Mouse (Mus musculus): ENCODE data around the gene Igf2bp3. TPM values are rescaled to one million over a fixed set of nuclear protein-coding genes. Genes with fewer than 3 reads are reported as not detected.

Igf2bp3 gene
- polyA plus RNA-seq, 1 experiment from 2014 or later: 145 TPM

- Histone ChIP-seq H3K4me1 (ENCODE audit: control insufficient read depth, insufficient read depth, low read length) (no peaks in the 10 kb centered on the region), H3K4me2 (no peak overlapping the region), H3K36me3 (ENCODE audit: control insufficient read depth, insufficient read depth, low read length) (peaks cover 19% of the 10 kb centered on the region), H3K27me3 (ENCODE audit: control insufficient read depth, insufficient read depth, low read length) (no peaks in the 10 kb centered on the region), H3K27ac (ENCODE audit: low read depth, low read length) (no peak overlapping the region), H3K9ac (ENCODE audit: low read length) (no peak overlapping the region), H3K4me3 (ENCODE audit: low read depth, low read length) (no peak overlapping the region), H3K9me3 (ENCODE audit: control insufficient read depth, low read length) (no peaks in the 10 kb centered on the region)
- ATAC-seq (ENCODE audit: low FRiP score): no peak
- WGBS: 72% methylated on average over 13 of the region's 13 CpGs
- DNase-seq (ENCODE audit: low spot score, missing footprints): no peak
Measured at GRCm38 (mm10) chr6:49096933-49097461, 117.8 kb downstream of the Igf2bp3 start.

DNA sequence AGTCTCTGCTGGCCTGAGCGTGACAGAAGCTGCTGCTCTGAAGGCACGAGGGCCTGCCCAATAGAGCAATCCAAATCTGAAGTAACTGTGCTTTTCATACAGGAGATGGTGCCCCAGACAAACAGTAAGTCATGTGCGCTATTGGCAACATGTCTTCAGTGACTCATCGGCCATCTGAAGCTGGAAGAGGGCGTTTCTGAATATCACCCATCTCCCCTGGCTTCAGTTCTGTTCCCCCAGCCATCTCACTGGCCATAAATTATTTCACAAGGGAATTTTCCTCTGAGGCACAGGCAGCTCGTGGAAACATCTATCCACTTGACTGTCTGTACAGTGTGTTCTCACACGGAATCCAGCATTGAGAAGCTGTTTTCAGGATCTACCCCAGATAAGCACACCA lies 118.3 kb downstream of the Igf2bp3 start:
- no peak overlapping the region for H3K4me3 ChIP-seq (ENCODE audit: low read depth, low read length)
- peaks cover 24% of the 10 kb centered on the region for H3K36me3 ChIP-seq (ENCODE audit: control insufficient read depth, insufficient read depth, low read length)
- H3K9ac ChIP-seq (ENCODE audit: low read length): no peak overlapping the region
- H3K9me3 ChIP-seq (ENCODE audit: control insufficient read depth, low read length): no peaks in the 10 kb centered on the region
- H3K4me1 ChIP-seq (ENCODE audit: control insufficient read depth, insufficient read depth, low read length): no peaks in the 10 kb centered on the region
- DNase-seq (ENCODE audit: low spot score, missing footprints) (no peak), ATAC-seq (ENCODE audit: low FRiP score) (no peak)
- H3K4me2 ChIP-seq: no peak overlapping the region
- H3K27ac ChIP-seq (ENCODE audit: low read depth, low read length): no peak overlapping the region
- WGBS: 92% methylated on average over 7 of the region's 7 CpGs
- H3K27me3 ChIP-seq (ENCODE audit: control insufficient read depth, insufficient read depth, low read length): no peaks in the 10 kb centered on the region

DNA sequence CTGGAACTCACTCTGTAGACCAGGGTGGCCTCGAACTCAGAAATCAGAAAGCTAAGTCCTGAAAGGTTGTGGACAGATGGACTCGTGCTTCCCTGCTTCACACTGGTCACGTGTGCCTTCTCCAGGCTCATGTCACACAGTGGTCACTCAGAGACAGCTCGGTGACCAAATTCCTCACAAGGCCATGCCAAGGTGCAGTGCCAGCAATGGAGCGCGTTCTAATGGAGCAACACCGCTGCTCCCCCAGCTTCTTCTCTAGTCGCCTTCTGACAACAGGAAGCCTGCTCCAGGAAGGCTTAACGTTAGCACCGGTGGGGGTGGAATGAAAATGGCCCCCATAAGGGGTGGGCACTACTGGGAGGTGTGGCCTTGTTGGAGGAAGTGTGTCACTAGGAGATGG lies 119.8 kb downstream of the Igf2bp3 start:
- WGBS: 92% methylated on average over 10 of the region's 10 CpGs
- ATAC-seq (ENCODE audit: low FRiP score) (no peak), DNase-seq (ENCODE audit: low spot score, missing footprints) (no peak)
- H3K4me3 ChIP-seq (ENCODE audit: low read depth, low read length): no peak overlapping the region
- H3K27ac ChIP-seq (ENCODE audit: low read depth, low read length): no peak overlapping the region
- no peaks in the 10 kb centered on the region for H3K27me3 ChIP-seq (ENCODE audit: control insufficient read depth, insufficient read depth, low read length)
- H3K4me1 ChIP-seq (ENCODE audit: control insufficient read depth, insufficient read depth, low read length): no peaks in the 10 kb centered on the region
- no peak overlapping the region for H3K4me2 ChIP-seq
- no peaks in the 10 kb centered on the region for H3K9me3 ChIP-seq (ENCODE audit: control insufficient read depth, low read length)
- no peak overlapping the region for H3K9ac ChIP-seq (ENCODE audit: low read length)
- peaks cover 28% of the 10 kb centered on the region for H3K36me3 ChIP-seq (ENCODE audit: control insufficient read depth, insufficient read depth, low read length)

GRCm38 (mm10) chr6:49083008-49083407 lies 131.7 kb downstream of the Igf2bp3 start:
- Histone ChIP-seq H3K27me3 (ENCODE audit: control insufficient read depth, insufficient read depth, low read length) (no peaks in the 10 kb centered on the region), H3K9ac (ENCODE audit: low read length) (no peak overlapping the region), H3K4me2 (no peak overlapping the region), H3K9me3 (ENCODE audit: control insufficient read depth, low read length) (no peaks in the 10 kb centered on the region), H3K4me3 (ENCODE audit: low read depth, low read length) (no peak overlapping the region), H3K4me1 (ENCODE audit: control insufficient read depth, insufficient read depth, low read length) (no peaks in the 10 kb centered on the region), H3K27ac (ENCODE audit: low read depth, low read length) (no peak overlapping the region), H3K36me3 (ENCODE audit: control insufficient read depth, insufficient read depth, low read length) (peaks cover 13% of the 10 kb centered on the region; the same call in 1 of the 2 replicates)
- 95% methylated on average over 4 of the region's 4 CpGs for WGBS
- no peak for DNase-seq (ENCODE audit: low spot score, missing footprints)
- ATAC-seq (ENCODE audit: low FRiP score): no peak

DNA sequence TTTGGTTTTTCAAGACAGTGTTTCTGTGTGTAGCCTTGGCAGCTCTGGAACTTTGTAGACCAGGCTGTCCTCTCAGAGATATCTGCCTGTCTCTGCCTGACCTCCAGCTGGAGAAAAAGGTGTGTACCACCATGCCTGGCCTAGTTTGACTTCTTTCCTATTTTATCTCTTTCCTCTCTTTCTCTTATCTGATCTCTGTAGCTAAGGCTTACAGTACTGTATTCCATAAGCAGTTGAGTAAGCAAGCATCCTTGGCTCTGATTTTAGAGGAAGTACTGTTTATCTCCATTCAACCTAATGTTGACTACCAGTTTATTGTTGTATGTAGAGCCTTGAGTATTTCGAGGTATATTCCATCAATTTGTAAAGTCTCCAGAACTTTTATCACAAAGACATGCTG lies 135.4 kb downstream of the Igf2bp3 start:
- Histone ChIP-seq H3K9me3 (ENCODE audit: control insufficient read depth, low read length) (no peaks in the 10 kb centered on the region), H3K4me2 (no peak overlapping the region), H3K27ac (ENCODE audit: low read depth, low read length) (no peak overlapping the region), H3K4me3 (ENCODE audit: low read depth, low read length) (no peak overlapping the region), H3K27me3 (ENCODE audit: control insufficient read depth, insufficient read depth, low read length) (no peaks in the 10 kb centered on the region), H3K36me3 (ENCODE audit: control insufficient read depth, insufficient read depth, low read length) (peaks cover 4% of the 10 kb centered on the region; the same call in 1 of the 2 replicates), H3K9ac (ENCODE audit: low read length) (no peak overlapping the region), H3K4me1 (ENCODE audit: control insufficient read depth, insufficient read depth, low read length) (peaks cover 8% of the 10 kb centered on the region)
- ATAC-seq (ENCODE audit: low FRiP score): no peak
- WGBS: 94% methylated on average over 1 of the region's 1 CpGs
- DNase-seq (ENCODE audit: low spot score, missing footprints): no peak

- H3K9me3 ChIP-seq (ENCODE audit: control insufficient read depth, low read length): no peaks in the 10 kb centered on the region
- 88% methylated on average over 2 of the region's 2 CpGs for WGBS
- no peak for ATAC-seq (ENCODE audit: low FRiP score)
Measured at GRCm38 (mm10) chr6:49077894-49078293, 136.9 kb downstream of the Igf2bp3 start.

GRCm38 (mm10) chr6:49074117-49074490 lies 140.7 kb downstream of the Igf2bp3 start:
- peak overlapping the region; percentile 96 for H3K9ac ChIP-seq (ENCODE audit: low read length)

More at GRCm38 (mm10) chr6:49077894-49078293, 136.9 kb downstream of the Igf2bp3 start:
- no peaks in the 10 kb centered on the region for H3K36me3 ChIP-seq (ENCODE audit: control insufficient read depth, insufficient read depth, low read length)
- H3K4me1 ChIP-seq (ENCODE audit: control insufficient read depth, insufficient read depth, low read length): peaks cover 9% of the 10 kb centered on the region
- DNase-seq (ENCODE audit: low spot score, missing footprints): no peak
- H3K4me3 ChIP-seq (ENCODE audit: low read depth, low read length): no peak overlapping the region
- no peak overlapping the region for H3K9ac ChIP-seq (ENCODE audit: low read length)
- H3K27me3 ChIP-seq (ENCODE audit: control insufficient read depth, insufficient read depth, low read length): no peaks in the 10 kb centered on the region
- no peak overlapping the region for H3K27ac ChIP-seq (ENCODE audit: low read depth, low read length)
- no peak overlapping the region for H3K4me2 ChIP-seq

DNA sequence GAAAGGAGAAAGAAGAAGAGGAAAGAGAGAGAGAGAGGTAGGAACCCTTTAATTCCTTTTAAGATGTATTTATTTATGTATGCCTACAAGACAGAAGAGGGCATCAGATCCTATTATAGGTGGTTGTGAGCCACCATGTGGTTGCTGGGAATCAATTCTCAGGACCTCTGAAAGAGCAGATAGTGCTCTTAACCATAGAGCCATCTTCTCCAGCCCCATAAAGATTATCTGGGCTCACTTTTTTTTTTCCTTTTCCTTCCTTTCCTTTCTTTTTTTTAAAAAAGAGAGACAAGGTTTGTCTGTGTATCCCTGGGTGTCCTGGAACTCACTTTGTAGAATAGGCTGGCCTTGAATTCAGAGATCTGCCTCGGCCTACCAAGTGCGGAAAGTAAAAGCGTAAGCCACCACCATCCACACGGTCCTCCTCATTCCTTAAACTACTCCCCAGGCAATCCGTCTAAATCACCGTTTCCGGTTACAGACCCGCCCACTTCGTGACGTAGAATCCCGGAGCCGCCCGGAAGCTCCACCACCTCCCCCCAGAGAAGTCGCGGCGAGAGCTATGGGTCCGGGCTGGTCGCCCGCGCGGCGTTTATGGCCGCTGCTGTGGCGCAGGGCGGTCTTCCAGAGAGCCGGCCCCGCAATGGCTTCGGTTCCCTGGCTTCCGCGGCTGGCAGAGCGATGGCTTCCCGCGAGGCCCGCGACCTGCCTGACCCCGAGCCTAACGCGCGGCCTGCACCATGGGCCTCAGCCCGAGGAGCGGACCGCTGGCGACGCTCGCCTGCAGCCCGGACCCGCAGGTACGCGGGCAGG lies 141.2 kb downstream of the Igf2bp3 start, which contains the start of gene Malsu1:
Gene Malsu1 (plus strand): TSS at position 492 of the 813 bp plus-strand sequence.
- DNase-seq (ENCODE audit: low spot score, missing footprints): peak; percentile 99
- no peaks in the 10 kb centered on the region for H3K27me3 ChIP-seq (ENCODE audit: control insufficient read depth, insufficient read depth, low read length)
- ATAC-seq (ENCODE audit: low FRiP score): peak; percentile 98
- WGBS: under 1% methylated on average over 49 of the region's 49 CpGs
- H3K4me3 ChIP-seq (ENCODE audit: low read depth, low read length): peak within 1 kb of the TSS; percentile 97
- no peaks in the 10 kb centered on the region for H3K36me3 ChIP-seq (ENCODE audit: control insufficient read depth, insufficient read depth, low read length)
- peaks cover 9% of the 10 kb centered on the region for H3K4me1 ChIP-seq (ENCODE audit: control insufficient read depth, insufficient read depth, low read length)
- peak within 1 kb of the TSS; percentile 92 for H3K4me2 ChIP-seq
- peak within 1 kb of the TSS; percentile 96 for H3K9ac ChIP-seq (ENCODE audit: low read length)
- no peaks in the 10 kb centered on the region for H3K9me3 ChIP-seq (ENCODE audit: control insufficient read depth, low read length)
- peak within 1 kb of the TSS; percentile 32; the same call in 1 of the 2 replicates for H3K27ac ChIP-seq (ENCODE audit: low read depth, low read length)

More at GRCm38 (mm10) chr6:49074117-49074490, 140.7 kb downstream of the Igf2bp3 start:
- peak overlapping the region; percentile 92 for H3K4me2 ChIP-seq
- H3K36me3 ChIP-seq (ENCODE audit: control insufficient read depth, insufficient read depth, low read length): no peaks in the 10 kb centered on the region
- H3K27me3 ChIP-seq (ENCODE audit: control insufficient read depth, insufficient read depth, low read length): no peaks in the 10 kb centered on the region
- H3K27ac ChIP-seq (ENCODE audit: low read depth, low read length): 0 out of 2 replicates have a peak overlapping the region, but pooled peaks have one; percentile 32
- WGBS: 1% methylated on average over 19 of the region's 19 CpGs
- ATAC-seq (ENCODE audit: low FRiP score) (no peak), DNase-seq (ENCODE audit: low spot score, missing footprints) (no peak)
- H3K4me1 ChIP-seq (ENCODE audit: control insufficient read depth, insufficient read depth, low read length): peaks cover 9% of the 10 kb centered on the region
- peak overlapping the region; percentile 97 for H3K4me3 ChIP-seq (ENCODE audit: low read depth, low read length)
- no peaks in the 10 kb centered on the region for H3K9me3 ChIP-seq (ENCODE audit: control insufficient read depth, low read length)

DNA sequence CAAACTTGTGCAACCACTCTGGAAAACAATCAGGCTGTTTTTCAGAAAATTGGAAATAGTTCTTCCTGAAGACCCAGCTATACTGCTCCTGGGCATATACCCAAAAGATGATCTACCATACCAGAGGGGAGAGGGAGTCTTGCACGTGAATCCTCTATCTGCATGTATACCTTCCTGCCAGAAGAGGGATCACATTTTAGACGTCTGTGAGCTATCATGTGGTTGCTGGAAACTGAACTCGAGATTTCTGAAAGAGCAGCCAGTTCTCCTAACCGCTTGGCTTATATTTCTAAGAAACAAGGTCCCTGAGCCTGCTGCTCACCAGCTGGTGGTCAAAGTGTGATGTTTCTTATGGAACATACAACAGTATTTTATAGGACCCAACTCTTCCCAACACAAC lies 146.4 kb downstream of the Igf2bp3 start:
- no peaks in the 10 kb centered on the region for H3K4me1 ChIP-seq (ENCODE audit: control insufficient read depth, insufficient read depth, low read length)
- no peaks in the 10 kb centered on the region for H3K36me3 ChIP-seq (ENCODE audit: control insufficient read depth, insufficient read depth, low read length)
- H3K9me3 ChIP-seq (ENCODE audit: control insufficient read depth, low read length): no peaks in the 10 kb centered on the region
- no peak overlapping the region for H3K4me3 ChIP-seq (ENCODE audit: low read depth, low read length)
- ATAC-seq (ENCODE audit: low FRiP score) (no peak), DNase-seq (ENCODE audit: low spot score, missing footprints) (no peak)
- H3K27ac ChIP-seq (ENCODE audit: low read depth, low read length): no peak overlapping the region
- no peak overlapping the region for H3K4me2 ChIP-seq
- 61% methylated on average over 3 of the region's 4 CpGs for WGBS
- no peaks in the 10 kb centered on the region for H3K27me3 ChIP-seq (ENCODE audit: control insufficient read depth, insufficient read depth, low read length)
- H3K9ac ChIP-seq (ENCODE audit: low read length): no peak overlapping the region

All from midbrain, embryonic 11.5 days (tissue).